25 mouse cellular contexts compared by ENCODE assay signal in the genomic region with DNA sequence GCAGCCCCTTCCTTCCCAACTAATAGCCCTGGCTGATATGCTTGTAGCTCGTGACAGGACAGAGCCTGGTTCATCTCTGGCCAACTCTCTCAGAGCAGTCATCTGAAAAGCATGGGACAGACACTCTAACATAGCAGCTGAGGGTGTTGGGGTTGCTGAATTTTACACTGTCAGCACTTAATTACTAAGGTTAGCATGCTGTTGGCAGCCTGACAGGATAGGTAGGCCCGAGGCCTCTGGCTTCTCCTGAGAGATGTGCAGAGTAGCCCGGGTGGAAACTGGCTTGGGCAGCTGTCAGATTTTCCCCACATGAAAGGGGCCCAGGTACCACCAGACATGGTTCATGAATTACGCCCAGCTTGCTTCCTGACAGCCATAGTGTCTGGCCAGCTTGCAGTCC.
A peak's percentile ranks its signal among the peaks of the same experiment; 100 is the strongest.
DNase-seq lines count a peak whose midpoint lies in the region; ATAC-seq lines count a peak whose summit lies in the region.
"Had no signal": no experiment of that assay in that cellular context is flagged by ENCODE, and none has a peak within 500 bp of the region (broad histone marks: within the 10 kb centered on the region; RNA-seq: fewer than 3 reads in every experiment).

No protein-coding gene starts in this region.

- no peak overlapping the region for H3K27ac ChIP-seq in heart, embryonic 13.5 days (replicated peaks)
- 0 out of 2 replicates have a peak overlapping the region, but pooled peaks have one; percentile 23 for H3K27ac ChIP-seq in neural tube, embryonic 11.5 days (ENCODE audit: low read depth, low read length)
- H3K27ac ChIP-seq in neural tube, embryonic 15.5 days (replicated peaks) = no peak overlapping the region
- peak overlapping the region; percentile 18; the same call in 1 of the 2 replicates for H3K27ac ChIP-seq in limb, embryonic 15.5 days
- H3K27ac ChIP-seq: embryonic facial prominence, embryonic 12.5 days; forebrain, embryonic 10.5 days; gastrocnemius, adult 2 months; hindbrain, embryonic 14.5 days; left cerebral cortex, adult 2 months; liver, embryonic 14.5 days; macrophage had no signal

- no peak overlapping the region for H3K4me2 ChIP-seq in heart, embryonic 13.5 days
- no peak overlapping the region for H3K4me2 ChIP-seq in neural tube, embryonic 11.5 days (ENCODE audit: low read depth)
- H3K4me2 ChIP-seq in neural tube, embryonic 15.5 days = no peak overlapping the region
- H3K4me2 ChIP-seq in limb, embryonic 15.5 days = no peak overlapping the region
- H3K4me2 ChIP-seq: embryonic facial prominence, embryonic 12.5 days; hindbrain, embryonic 14.5 days had no signal

- DNase-seq in heart, postnatal 10 days = no peak
- no peak for DNase-seq in neural tube, embryonic 11.5 days (ENCODE audit: low spot score)
- peak; percentile 65 to 73 for DNase-seq in kidney, postnatal 25 days
- no peak for DNase-seq in cerebellum, postnatal 25 days
- DNase-seq in thymus, postnatal 36 days = no peak
- DNase-seq: adrenal gland, postnatal 10 days; cerebellum, adult 8-10 months; cerebellum, postnatal 36 days; gastrocnemius, adult 2 months; liver; lung, adult 2 months; lung, postnatal 10 days; midbrain, embryonic 14.5 days had no signal

- 49% methylated on average over 4 of the region's 4 CpGs for WGBS in heart, embryonic 13.5 days
- WGBS in neural tube, embryonic 11.5 days = 49% methylated on average over 4 of the region's 4 CpGs
- 42% methylated on average over 4 of the region's 4 CpGs for WGBS in neural tube, embryonic 15.5 days
- 27% methylated on average over 4 of the region's 4 CpGs for WGBS in limb, embryonic 15.5 days

- no peak overlapping the region for H3K4me3 ChIP-seq in heart, embryonic 13.5 days
- H3K4me3 ChIP-seq in neural tube, embryonic 11.5 days (ENCODE audit: low read depth, low read length) = no peak overlapping the region
- H3K4me3 ChIP-seq in neural tube, embryonic 15.5 days (replicated peaks) = no peak overlapping the region
- no peak overlapping the region for H3K4me3 ChIP-seq in limb, embryonic 15.5 days
- H3K4me3 ChIP-seq: embryonic facial prominence, embryonic 12.5 days; forebrain, embryonic 10.5 days; gastrocnemius, adult 2 months; left cerebral cortex, adult 2 months had no signal

- H3K27me3 ChIP-seq in heart, embryonic 13.5 days (replicated peaks) = no peaks in the 10 kb centered on the region
- H3K27me3 ChIP-seq in neural tube, embryonic 11.5 days (ENCODE audit: control insufficient read depth, insufficient read depth, low read length) = no peaks in the 10 kb centered on the region
- peaks cover 5% of the 10 kb centered on the region; the same call in 1 of the 2 replicates for H3K27me3 ChIP-seq in neural tube, embryonic 15.5 days (replicated peaks)
- no peaks in the 10 kb centered on the region for H3K27me3 ChIP-seq in limb, embryonic 15.5 days
- H3K27me3 ChIP-seq: embryonic facial prominence, embryonic 12.5 days; Patski had no signal

- intact Hi-C loops in heart, postnatal 10 days (cut with DNase I) = no loop called here

- no peak for ATAC-seq in heart, embryonic 13.5 days (ENCODE audit: extremely low read depth, insufficient number of reproducible peaks, low FRiP score, low TSS enrichment)
- ATAC-seq in neural tube, embryonic 11.5 days (ENCODE audit: insufficient read depth, low FRiP score, low TSS enrichment) = no peak
- ATAC-seq in neural tube, embryonic 15.5 days (ENCODE audit: low FRiP score) = no peak
- no peak for ATAC-seq in limb, embryonic 15.5 days (ENCODE audit: insufficient number of reproducible peaks, low FRiP score, low TSS enrichment, low read depth)
- ATAC-seq: forebrain, embryonic 16.5 days; intestine, postnatal 0 days; Patski had no signal

- H3K4me1 ChIP-seq in heart, embryonic 13.5 days = peaks cover 26% of the 10 kb centered on the region
- 0 out of 2 replicates have a peak, but pooled peaks cover 3% of the 10 kb centered on the region for H3K4me1 ChIP-seq in neural tube, embryonic 11.5 days (ENCODE audit: control insufficient read depth, insufficient read depth, low read length)
- H3K4me1 ChIP-seq in neural tube, embryonic 15.5 days = no peaks in the 10 kb centered on the region
- peaks cover 27% of the 10 kb centered on the region for H3K4me1 ChIP-seq in limb, embryonic 15.5 days
- H3K4me1 ChIP-seq: embryonic facial prominence, embryonic 12.5 days had no signal

- no peaks in the 10 kb centered on the region for H3K9me3 ChIP-seq in heart, embryonic 13.5 days
- H3K9me3 ChIP-seq in neural tube, embryonic 11.5 days (ENCODE audit: control insufficient read depth, low read length) = no peaks in the 10 kb centered on the region
- H3K9me3 ChIP-seq in neural tube, embryonic 15.5 days (replicated peaks) = no peaks in the 10 kb centered on the region
- H3K9me3 ChIP-seq in limb, embryonic 15.5 days = no peaks in the 10 kb centered on the region
- H3K9me3 ChIP-seq: embryonic facial prominence, embryonic 12.5 days; forebrain, embryonic 10.5 days had no signal

- H3K36me3 ChIP-seq in heart, embryonic 13.5 days = no peaks in the 10 kb centered on the region
- H3K36me3 ChIP-seq in neural tube, embryonic 11.5 days (ENCODE audit: control insufficient read depth, insufficient read depth, low read length) = no peaks in the 10 kb centered on the region
- H3K36me3 ChIP-seq in neural tube, embryonic 15.5 days = no peaks in the 10 kb centered on the region
- no peaks in the 10 kb centered on the region for H3K36me3 ChIP-seq in limb, embryonic 15.5 days
- H3K36me3 ChIP-seq: embryonic facial prominence, embryonic 12.5 days; forebrain, embryonic 10.5 days had no signal

- 0 out of 2 replicates have a peak overlapping the region, but pooled peaks have one; percentile 6 for H3K9ac ChIP-seq in heart, embryonic 13.5 days
- no peak overlapping the region for H3K9ac ChIP-seq in neural tube, embryonic 11.5 days (ENCODE audit: low read length)
- no peak overlapping the region for H3K9ac ChIP-seq in neural tube, embryonic 15.5 days (replicated peaks)
- no peak overlapping the region for H3K9ac ChIP-seq in limb, embryonic 15.5 days
- H3K9ac ChIP-seq: embryonic facial prominence, embryonic 12.5 days; hindbrain, embryonic 14.5 days; liver, embryonic 14.5 days had no signal

Comparison
In these comparisons a context has a peak if more than half of its experiments do, and no peak if none do; other contexts are left out.
1. H3K27ac ChIP-seq: peak in neural tube, embryonic 11.5 days (single experiment) and limb, embryonic 15.5 days (single experiment); none in heart, embryonic 13.5 days (single experiment) and neural tube, embryonic 15.5 days (single experiment).
2. DNase-seq: peak in kidney, postnatal 25 days (2 of 2); none in heart, postnatal 10 days (0 of 2), neural tube, embryonic 11.5 days (single experiment), cerebellum, postnatal 25 days (0 of 2) and thymus, postnatal 36 days (0 of 2).